Mouse (Mus musculus): ENCODE results near the gene Fmnl2.

DNA sequence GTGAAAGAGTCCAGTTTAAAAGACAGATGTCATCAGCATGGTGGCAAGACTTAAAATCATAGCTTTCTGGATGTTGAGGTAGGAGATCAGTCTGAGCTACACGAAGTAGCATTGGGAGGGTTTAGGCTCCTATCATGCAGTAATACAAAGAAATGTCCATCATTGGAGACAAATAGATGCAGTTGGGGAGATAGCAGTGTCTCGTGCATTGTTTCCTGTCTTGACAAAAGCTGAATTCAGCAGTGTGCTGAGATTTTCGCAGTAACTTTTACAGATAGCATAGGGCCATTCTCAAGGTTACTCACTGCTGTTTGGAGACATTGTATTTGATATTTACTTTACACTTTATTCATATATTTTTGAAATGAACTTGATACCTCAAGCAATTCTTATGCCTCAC, 128.7 kb downstream of the Fmnl2 start:
- TF ChIP-seq CTCF (IDR thresholded peaks at IDR 0.05; ENCODE audit: extremely low read depth, insufficient read length, insufficient replicate concordance, low read depth, low read length) (no peak), POLR2A (IDR thresholded peaks at IDR 0.05; ENCODE audit: low read depth, low read length) (no peak)
